Mouse (Mus musculus): Measurements from ENCODE around the gene 1110032A03Rik.

DNA sequence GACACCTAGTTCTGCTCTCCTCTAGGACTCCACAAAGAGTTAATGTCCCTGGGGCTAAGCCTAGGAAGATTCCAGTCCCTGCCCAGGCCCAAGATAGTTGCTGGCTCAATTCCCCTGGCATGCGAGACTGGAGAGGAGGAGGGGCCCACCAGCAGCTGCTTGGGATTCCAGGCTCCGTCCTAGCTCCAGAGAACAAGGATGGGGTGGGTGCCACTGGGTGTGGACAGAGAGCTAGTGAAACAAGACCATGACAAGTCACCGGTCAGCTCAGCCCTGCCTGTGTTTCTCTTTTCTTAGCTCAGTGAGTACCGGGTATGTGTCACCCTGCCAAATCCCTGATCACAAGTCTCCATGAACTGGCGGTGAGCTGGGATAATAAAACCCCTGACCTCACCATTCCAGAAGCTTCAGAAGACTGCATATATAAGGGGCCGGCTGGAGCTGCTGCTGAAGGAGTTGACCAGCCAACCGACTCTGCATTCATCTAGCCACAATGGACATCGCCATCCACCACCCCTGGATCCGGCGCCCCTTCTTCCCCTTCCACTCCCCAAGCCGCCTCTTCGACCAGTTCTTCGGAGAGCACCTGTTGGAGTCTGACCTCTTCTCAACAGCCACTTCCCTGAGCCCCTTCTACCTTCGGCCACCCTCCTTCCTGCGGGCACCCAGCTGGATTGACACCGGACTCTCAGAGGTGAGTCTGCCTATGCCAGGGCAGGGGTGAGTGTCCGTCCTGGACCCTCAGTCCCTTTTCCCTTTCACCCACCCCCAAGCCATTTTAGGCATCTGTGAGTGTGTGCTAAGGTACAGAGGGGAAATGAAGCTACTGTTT is 22.3 kb downstream of the 1110032A03Rik start:
- TF ChIP-seq CTCF (IDR thresholded peaks at IDR 0.05; ENCODE audit: low read depth) (no peak; the same call in 1 of the 2 replicates), EP300 (optimal IDR thresholded peaks at IDR 0.05) (no peak)
